Mouse (Mus musculus) telencephalon, adult 2 months (tissue): Measurements from ENCODE around the gene Gria4.
"Not testable (repeated sequence)": the region's sequence is repeated elsewhere in the genome, so short reads cannot be mapped to it uniquely, and the experiment has no call there.

Experiments
- DNase-seq: peaks from one replicate; pipeline ENCODE4 v3.0.0-alpha.2; 2011; ENCODE audit warnings: low read depth, low spot score

The Gria4 gene

GRCm38 (mm10) chr9:4795544-4796288, at the start of gene Gria4:
TSS of gene Gria4 (minus strand) at chr9:4796234.
- peak; percentile 78 for DNase-seq

GRCm38 (mm10) chr9:4810941-4811340, 14.9 kb upstream of the Gria4 start:
- DNase-seq: not testable (repeated sequence)

DNA sequence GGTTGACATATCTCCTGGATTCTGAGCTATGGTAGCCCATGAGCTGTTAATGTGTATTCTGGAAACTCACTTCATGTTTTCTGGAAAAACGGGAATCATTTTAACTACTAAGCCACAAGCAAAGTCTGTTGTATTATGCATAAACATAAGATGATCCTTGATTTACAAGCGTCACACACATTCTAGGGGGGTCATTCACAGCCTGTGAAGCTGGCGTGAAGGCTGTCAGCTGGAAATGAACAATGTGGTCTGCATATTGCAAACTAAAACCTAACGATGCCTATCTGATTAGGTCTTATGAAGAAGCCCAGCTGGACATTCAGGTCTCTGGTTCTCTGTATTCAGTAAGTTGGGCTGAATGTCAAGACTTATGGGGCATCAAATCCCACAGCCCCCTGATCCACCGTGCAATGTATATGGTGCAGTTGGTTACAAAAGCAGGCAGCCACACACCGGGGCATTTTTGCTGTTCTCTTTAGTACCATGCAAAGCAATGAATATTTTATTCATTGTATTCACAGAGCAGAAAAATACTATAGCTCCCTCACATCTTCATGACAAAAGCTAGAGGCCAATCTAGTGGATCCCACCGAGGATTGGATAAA, 7.2 kb upstream of the Gria4 start:
- no peak for DNase-seq

DNA sequence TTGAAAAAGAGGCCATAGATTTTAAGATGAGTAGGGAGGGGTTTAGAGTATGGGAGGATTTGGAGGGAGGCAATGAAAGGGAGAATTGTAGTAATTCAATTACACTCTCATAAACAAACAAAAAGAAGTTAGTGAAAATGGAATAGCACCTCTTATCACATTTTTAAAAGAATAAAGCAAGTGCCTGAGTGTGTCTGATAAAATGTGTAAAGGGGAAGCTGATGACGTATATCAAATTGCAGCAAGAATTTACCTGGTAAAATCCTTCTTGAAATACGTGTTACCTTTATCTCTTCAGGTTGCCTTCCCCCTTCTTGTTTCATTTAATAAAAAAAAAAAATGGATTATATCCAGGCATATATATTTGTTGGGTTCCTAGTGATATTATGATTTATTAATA, 1.4 kb upstream of the Gria4 start:
- DNase-seq: no peak

DNA sequence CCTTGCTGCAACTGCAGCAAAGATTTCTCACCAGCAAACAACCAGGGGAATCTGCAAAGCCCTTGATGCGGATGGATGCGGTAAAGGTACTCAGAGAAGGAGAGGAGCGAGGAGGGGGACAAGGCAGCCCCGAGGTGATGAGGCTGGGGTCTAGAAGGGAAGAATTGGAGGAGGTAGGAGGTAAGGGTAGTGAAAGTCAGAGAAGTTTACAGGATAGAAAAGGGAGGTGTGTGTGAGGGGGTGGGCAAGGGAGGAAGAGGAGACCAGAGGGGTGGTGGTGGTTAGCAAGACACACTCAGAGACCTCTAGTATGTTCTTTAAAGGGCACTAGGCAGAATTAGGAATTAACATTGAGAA, 233 bp upstream of the Gria4 start:
- no peak for DNase-seq

DNA sequence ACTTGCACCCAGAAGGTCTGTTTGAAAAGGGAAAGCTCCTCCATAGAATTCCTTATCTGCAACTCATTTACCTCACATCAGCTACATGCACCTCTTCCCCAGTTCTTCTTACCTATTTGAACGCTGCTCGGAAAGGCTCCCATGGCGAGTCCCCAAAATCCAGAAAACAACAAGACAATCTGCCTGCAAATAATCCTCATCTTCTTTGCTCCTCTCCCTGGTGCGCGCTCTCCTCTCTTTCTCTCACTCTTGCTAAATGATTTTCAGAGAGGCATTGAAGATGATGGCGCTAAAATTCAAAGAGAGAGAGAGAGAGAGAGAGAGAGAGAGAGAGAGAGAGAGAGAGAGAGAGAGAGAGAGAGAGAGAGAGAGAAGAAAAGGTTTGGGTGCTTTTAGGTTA, 959 bp downstream of the Gria4 start:
- peak; percentile 28 for DNase-seq

- no peak for DNase-seq
Measured at GRCm38 (mm10) chr9:4794411-4794810, 1.6 kb downstream of the Gria4 start.

- not testable (repeated sequence) for DNase-seq
Measured at GRCm38 (mm10) chr9:4749407-4749806, 46.6 kb downstream of the Gria4 start.

DNA sequence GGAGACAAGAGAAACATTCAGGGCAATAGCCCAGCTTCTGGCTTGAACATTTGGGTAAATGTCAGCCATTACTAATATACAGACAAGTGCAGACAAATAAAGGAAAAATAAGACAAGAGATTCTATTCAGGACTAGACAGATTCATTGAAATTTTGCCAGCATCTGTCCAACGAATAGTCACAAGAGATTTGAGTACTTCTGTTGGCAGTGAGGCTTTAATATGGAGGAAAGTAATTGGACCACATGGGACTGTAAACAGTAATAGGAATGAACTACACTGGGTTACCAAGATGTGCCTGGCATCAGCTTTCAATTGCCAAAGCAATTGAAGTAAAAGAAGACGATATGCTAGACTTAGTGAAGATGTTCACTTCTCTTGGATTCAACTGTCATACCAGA, 81.9 kb downstream of the Gria4 start:
- no peak for DNase-seq

DNA sequence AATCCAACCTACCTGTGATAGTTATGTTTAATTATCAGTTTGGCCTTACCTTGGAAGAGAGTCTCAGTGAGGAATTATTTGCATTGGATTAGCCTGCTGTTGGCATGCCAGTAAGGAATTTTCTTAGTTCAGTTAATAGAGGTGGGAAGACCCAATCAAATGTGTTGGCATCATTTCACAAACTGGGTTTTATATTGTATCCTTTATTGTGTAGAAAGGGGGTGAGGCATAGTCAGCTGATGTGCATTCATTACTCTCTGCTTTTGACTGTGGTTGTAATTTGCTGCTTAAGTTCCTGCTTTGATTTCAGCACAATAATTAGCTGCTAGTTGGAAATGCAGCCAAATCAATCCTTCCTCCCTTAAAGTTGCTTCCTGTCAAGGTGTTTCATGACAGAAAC, 83.7 kb downstream of the Gria4 start:
- no peak for DNase-seq

DNA sequence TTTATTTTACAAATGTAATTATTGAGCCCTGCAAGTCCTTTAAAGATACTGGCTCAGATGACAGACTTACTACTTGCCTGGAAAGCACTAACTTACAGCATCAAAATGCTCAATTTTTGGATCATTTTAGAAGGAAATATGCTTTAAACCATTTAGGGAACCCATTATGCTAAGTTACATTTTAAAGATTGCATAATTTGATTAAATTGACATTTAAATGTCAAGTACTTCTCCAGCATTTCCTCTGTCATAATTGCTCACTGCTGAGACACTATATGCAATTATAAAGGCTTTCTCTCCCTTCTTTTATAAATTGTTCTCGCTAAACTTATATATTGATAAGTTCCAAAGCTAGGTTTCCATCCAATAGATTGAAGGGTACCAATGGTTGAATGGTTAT, 108.9 kb downstream of the Gria4 start:
- no peak for DNase-seq

- DNase-seq: no peak
Measured at GRCm38 (mm10) chr9:4680244-4680643, 115.8 kb downstream of the Gria4 start.

DNA sequence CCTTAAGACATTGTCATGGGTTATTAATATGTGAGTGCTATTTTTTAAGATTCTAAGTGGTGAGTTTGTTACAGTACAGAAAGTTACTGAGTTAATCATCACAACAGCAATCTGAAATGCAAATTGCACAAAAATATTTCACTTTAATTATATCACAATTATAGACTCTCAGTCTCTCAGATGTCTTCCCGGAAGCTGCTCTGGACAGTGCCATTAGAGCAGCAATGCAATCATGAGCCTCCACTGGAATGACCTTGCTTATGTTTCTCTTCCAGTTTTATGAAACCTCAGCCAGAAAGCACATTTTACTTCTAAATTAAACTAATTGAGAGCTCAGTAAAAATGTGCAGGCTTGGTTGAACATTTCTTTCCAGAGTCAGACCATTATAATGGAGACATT, 116.9 kb downstream of the Gria4 start:
- DNase-seq: no peak

- DNase-seq: no peak
Measured at GRCm38 (mm10) chr9:4665691-4666090, 130.3 kb downstream of the Gria4 start.

- no peak for DNase-seq
Measured at GRCm38 (mm10) chr9:4662421-4662820, 133.6 kb downstream of the Gria4 start.

DNA sequence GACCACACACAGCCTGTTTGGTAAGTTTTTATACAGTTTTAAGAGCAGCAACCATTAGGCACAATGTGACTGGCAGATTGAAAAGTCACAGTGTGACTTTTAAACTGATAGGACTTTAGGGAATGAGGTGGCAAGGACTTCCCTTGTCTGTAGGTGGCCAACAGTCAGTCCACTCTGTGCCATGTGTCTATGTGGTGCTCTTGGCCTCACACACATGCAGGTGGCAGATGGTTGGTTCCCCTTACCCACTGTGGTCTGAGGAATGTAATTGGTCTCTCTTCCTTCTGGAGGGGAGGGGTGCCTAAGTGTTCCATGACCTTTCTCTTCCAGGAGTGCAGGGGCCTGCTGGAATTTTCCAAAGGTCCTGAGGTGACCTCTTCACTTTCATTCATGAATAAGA, 137.1 kb downstream of the Gria4 start:
- DNase-seq: no peak

GRCm38 (mm10) chr9:4654333-4654732, 141.7 kb downstream of the Gria4 start:
- DNase-seq: no peak

DNA sequence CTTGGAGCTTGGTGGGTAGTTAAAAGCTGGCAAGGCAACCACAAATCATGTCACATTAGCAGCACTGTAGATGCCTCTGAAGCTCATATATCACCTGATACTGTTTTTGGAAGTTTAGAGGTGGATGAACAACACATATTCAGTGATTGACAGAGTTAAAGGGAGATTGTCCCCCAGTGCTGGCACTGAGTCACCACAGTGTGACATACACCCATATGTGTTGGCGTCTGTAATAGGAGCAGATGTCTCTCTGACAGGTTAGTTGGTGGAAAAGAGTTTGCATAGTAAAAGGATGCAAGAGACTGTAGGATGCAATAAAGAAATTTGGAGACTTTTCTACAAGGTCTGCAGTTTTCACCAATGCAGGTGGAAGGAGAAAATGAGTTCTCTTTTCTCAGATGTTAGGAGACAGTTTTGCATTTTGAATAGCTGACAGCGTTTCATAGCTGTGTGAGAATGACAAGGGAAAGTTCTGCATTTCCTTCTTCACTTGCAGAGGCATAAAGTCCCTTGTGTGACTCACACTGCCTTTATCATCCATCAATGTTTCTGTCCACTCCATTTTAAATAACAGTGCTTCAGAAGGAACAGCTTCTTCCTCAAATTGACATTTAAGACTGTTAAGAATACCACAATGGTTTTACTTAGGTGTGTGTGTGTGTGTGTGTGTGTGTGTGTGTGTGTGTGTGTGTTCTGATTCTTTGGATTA, 156.7 kb downstream of the Gria4 start:
- peak; percentile 59 for DNase-seq

GRCm38 (mm10) chr9:4631910-4632309, 164.1 kb downstream of the Gria4 start:
- peak; percentile 40 for DNase-seq

DNA sequence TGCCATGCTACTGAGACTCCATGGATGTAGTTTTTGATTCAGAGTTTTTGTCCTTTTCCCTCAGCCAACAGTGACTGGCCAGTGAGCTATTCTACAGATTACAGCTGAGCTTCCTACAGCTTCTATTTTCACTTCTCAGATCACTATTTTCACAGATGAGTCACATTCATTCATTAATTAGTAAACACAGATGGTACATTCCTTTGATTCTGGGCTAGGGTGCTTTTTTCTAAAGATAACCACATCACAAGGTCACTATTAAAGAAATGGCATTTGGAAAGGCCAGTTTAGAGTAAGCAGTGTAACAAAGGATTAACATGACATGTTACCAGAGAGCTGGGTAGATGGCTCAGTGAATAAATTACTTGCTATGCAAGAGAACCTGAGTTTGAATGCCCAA, 180.7 kb downstream of the Gria4 start:
- no peak for DNase-seq

GRCm38 (mm10) chr9:4605354-4605753, 190.7 kb downstream of the Gria4 start:
- no peak for DNase-seq

DNA sequence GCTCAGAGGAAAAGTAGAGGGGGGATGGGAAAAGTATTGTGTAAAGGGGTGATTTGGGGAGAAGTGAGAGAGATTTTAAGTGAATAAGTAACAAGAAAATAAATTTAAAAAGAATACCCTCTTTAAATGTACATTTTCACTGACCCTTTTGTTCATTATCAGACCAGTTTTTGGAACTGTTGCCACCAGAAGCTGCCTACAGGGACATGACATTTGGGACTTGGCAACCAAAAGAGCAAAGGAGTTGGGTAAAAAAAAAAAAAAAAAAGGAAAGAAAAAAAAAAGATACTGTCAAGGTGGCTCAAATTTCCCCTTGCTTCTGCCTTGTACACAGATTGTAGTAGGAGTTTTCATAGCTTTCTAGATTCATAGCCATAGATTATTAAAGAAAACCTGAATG, 191.8 kb downstream of the Gria4 start:
- DNase-seq: no peak

DNA sequence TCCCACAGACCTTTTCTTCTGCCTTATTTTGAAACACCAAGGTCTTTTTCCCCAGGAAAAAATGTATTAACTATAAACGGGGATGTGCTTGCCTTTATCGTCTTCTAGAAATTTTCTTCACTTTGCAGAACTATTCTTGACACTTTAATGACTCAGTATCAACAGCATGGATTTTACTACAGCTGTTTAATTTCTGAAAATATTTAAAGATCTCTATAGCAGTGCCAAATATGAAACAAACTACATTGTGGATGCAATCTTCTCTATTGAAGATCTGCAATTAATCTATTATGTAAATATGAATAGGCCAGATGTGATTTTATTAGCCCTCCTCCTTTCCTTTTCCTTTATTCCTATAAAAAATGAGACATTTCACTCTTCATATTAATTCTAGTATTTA, 194.2 kb downstream of the Gria4 start:
- no peak for DNase-seq
